Mouse (Mus musculus): ENCODE measurements around the gene Gm45021.

Gm45021 gene

GRCm38 (mm10) chr6:48589194-48589750 is at the start of gene Gm45021:
Gm45021 (plus strand) TSS chr6:48589610.
- no peak for DNase-seq

- DNase-seq: no peak
Observed at GRCm38 (mm10) chr6:48539860-48540259, 49.5 kb upstream of the Gm45021 start.

GRCm38 (mm10) chr6:48540721-48541120 is 48.7 kb upstream of the Gm45021 start:
- no peak for DNase-seq

DNA sequence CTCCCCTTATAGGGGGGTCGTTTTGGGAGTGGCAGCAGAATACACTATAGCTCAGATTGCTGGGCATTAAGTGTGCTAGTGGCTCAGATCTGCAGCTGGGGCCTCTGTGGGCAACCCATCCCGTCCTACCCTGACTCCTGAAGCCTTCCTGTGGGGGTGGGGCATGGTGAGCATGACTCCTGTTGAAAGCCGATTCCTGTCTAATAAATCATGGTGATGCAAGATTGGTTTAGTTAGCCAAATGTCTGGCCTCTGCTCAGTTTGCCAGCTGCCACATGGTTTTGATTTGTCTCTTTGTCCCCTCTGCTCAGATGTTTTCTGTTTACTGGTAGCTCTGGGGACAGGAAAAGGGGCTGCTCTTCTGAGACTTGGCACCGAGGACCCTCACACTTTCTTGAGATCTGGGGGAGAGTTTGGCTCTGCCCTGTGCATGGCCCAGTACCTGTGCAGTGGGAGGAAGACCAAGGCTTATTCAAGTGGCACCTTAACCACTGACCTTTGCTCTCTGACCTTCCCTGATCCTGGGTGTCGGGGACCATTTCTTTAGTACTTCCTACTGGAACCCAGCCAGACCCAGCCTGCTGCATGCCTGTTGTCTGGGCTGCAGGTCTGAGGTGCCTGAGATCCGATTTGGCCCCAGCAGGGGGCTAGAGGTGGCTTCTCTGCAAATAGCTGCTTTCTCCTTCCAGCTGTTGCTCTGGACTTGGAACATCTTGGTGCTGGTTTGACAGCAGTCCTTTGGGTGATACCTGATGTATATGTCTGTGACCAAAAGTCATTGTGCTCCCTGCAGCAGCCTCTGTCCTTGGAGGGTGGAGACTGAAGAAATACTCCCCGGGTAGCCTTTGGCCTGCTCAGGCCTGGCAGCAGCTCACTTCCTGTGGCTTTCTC is 47.6 kb upstream of the Gm45021 start:
- DNase-seq: no peak

DNA sequence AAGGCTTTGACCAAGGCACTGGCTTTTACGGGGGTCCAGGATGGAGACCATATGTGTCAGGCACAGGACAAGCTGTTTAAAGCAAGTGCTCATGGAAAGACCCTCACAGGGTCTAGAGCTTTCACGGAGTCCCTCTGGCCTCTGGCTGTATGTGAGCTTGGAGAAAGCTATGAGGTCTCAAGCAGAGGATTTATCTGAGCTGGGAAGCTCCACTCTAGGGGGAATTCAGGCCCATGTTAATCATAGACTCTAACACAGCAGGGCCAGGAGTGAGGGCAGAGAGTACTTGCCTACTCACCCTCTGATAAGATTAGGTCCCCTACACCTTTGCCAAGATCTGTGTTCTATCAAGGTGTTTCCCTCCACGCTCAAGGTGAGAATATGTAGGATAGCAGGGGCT is 46.8 kb upstream of the Gm45021 start:
- DNase-seq: no peak

- DNase-seq: no peak
Observed at GRCm38 (mm10) chr6:48545251-48545650, 44.2 kb upstream of the Gm45021 start.

- DNase-seq: peak; percentile 34
Observed at GRCm38 (mm10) chr6:48546271-48546670, 43.1 kb upstream of the Gm45021 start.

DNA sequence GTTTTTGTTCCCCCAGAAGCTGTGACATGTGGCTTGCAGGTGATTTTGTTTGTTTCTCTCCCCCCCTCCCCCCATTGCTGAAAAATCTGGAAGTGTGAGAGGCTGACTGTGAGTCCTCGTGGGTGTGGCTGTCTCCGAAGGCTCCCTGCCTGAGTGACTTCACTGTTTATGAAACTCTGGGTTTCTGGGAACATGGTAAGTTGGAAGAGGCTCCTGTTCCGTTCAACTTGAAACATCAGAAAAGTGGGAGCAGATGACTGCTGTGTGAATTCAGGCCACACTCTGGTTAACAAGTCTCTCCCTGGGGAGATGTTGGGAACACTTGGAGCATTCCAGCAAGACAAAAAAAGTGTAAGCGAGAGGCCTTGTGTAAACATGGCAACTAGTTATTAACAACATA is 42.6 kb upstream of the Gm45021 start:
- no peak for DNase-seq

GRCm38 (mm10) chr6:48548314-48548713 is 41.1 kb upstream of the Gm45021 start:
- DNase-seq: no peak

DNA sequence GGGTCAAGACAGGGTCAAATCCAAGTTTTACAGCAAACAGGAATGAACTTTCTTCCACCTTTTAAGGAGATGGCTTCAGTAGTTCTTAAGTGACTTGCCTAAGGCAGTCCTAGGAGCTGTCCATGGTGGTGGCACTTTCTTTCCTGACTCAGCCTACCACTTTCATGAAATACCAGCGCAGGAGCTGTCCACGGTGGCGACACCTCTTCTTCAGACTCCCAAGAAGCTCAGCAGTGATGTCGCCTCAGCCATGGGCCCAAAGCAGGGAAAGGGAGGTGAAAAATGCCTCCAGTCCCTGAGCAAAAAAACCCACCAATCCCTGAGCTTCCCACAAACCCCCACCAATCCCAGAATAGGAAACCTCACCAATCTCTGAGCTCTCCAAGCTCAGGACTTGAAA is 36.5 kb upstream of the Gm45021 start:
- no peak for DNase-seq

- no peak for DNase-seq
Observed at GRCm38 (mm10) chr6:48553819-48554218, 35.6 kb upstream of the Gm45021 start.

DNA sequence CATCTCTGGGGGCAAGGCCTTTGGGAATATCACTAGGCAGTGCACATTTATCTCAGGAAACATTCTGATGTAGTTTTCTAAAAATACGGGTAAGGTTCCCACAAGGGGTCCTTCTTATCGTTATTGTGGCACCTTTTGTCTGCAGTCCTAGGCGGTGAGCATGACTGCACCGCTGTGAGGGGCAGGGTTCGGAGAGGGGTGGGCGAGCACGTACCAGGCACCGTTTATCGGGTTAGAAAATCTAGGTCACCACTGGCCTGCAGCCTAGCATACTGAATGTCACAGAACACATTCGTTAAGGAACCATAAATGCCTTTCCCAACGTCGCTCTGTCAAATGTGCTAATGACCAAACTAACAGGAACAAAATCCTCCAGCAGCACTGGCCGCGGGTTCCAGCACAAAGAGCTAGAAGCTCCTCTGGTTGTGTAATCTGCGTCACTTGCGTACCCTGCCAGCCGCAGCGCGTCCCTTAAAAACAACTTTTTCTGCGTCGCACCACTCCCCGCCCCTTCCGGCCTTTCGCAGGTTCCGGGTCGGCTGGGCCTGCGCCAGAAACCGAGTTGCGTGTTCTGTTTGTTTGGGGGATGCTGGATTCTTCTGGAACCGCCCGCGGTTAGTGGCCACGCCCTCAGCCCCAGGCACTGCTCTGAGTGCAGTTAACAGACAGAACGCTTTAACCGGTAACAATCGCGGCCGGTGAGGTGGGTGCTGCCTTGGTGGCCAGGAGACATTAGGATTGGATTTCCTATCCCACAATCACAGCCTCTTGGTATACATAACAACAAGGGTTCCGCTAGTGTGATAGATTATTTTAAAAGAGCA is 34.9 kb upstream of the Gm45021 start, which contains the start of gene Lrrc61:
Gene Lrrc61, plus strand, starts transcription at position 517 of the 824 bp plus-strand sequence.
- peak; percentile 100 for DNase-seq

GRCm38 (mm10) chr6:48555104-48555890 is 34.1 kb upstream of the Gm45021 start:
- no peak for DNase-seq

DNA sequence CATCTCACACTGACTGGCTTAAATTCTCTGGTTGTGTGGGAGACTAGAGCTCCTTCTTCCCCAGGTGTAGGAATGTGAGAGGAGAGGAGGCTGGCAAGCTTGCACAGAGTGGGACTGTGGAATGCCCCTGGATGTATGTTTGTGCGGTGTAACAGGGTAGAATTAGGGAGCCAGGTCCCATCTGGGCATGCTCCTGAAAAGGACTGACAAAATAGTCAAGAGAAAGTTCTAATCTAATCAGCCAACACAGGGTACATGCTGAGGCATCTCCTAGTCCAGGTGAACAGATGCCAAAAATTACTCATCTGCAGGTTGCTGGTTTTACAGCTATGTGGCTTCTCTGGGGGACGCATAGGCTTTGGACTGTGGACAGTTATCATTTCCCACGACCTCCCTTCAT is 33.5 kb upstream of the Gm45021 start:
- no peak for DNase-seq

GRCm38 (mm10) chr6:48565693-48566310 is 23.6 kb upstream of the Gm45021 start:
- no peak for DNase-seq

- DNase-seq: no peak
Observed at GRCm38 (mm10) chr6:48566312-48566711, 23.1 kb upstream of the Gm45021 start.

- DNase-seq: no peak
Observed at GRCm38 (mm10) chr6:48568036-48568984, 21.1 kb upstream of the Gm45021 start.

DNA sequence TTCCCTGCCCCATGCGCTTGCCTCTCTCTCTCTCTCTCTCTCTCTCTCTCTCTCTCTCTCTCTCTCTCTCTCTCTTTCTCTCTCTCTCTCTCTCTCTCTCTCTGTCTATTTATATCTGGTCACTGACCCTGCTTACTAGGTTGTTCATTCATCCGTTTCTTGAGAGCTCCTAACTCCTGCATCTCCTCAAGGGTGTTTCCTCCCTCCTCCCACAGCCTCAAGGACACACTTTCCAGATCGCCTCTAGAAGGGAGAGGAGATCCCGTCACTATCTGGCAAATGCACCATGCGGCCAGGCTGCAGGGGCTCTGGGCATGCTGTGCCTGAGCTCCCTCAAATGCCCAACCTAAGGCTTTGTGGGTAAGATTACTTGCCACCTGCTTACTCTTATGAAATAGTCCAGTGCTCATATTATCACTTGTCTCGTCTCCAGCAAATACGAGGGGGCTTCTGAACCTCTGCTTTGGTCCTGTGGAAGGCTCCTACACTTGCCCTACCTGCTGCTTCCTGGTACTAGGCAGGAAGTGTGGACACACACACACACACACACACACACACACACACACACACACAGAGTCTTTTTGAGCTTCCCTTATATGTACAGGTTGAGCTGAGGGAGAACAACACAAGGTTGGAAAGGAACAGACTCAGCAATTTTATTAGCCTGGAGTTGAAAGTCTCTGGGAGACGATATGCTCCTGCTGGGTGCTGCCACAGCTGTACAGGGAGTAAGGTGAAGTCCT is 20.2 kb upstream of the Gm45021 start:
- DNase-seq: no peak

DNA sequence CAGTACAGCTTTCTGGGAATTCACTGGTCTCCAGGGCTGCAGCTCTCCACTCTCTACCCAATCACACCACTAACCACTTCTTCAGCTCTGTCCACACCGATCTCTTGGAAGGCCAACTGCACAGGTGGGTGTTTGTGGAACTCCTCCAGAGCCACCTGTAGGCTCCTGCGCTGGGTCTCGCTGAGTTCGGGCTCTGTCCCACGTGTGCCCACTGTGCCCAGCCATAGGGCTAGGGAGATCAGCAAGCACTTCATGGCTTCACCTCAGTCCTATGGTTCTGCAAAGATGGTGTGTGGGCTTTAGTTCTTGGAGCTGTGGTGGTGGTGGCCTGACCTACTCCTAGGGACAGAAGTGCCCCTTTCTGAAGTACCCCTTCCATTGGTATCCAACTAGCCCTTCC is 17.4 kb upstream of the Gm45021 start:
- no peak for DNase-seq

DNA sequence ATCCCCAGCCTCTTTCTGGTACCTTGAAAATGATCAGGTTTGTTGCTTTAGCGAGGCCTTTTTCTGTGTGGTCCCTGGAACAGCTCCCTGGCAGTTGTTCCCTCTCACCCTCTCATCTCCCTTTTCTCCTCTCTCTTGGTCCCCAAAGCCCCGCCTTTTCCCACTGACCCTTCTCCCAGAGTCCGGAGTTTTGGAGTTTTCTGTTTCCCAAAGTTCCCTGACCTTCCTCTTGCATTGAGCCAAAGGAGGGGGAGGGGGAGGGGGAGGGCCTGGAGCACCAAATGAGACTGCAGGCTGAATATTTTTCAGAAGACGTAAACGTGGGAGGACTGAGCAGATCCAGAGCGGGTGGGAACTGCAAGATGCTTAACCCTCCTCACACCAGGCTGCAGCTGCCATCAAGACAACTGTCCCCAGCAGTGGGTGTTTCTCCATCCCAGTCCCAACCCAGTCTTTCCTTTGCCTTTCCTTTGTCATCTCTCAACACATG is 16.8 kb upstream of the Gm45021 start, which contains the start of gene Rarres2:
Gene Rarres2, minus strand, starts transcription at position 218 of the 490 bp plus-strand sequence.
- DNase-seq: no peak
